Mouse (Mus musculus) testis, adult 2 months (tissue): ENCODE measurements around the gene Hck.

Experiments used
- CTCF ChIP-seq: fragments of 200-500 bp; IDR thresholded peaks from 2 replicates; pipeline ENCODE4 v1.5.1; 2012; ENCODE audit warnings: low read depth, mild to moderate bottlenecking, inconsistent platforms, low read length, moderate library complexity; ENCODE audit not compliant: control insufficient read depth, insufficient read depth, insufficient replicate concordance
- POLR2A ChIP-seq: fragments of 200-500 bp; IDR thresholded peaks from 2 replicates; pipeline ENCODE4 v1.6.1; 2012; ENCODE audit warnings: low read depth, mild to moderate bottlenecking, inconsistent platforms, low read length, moderate library complexity; ENCODE audit not compliant: control insufficient read depth

DNA sequence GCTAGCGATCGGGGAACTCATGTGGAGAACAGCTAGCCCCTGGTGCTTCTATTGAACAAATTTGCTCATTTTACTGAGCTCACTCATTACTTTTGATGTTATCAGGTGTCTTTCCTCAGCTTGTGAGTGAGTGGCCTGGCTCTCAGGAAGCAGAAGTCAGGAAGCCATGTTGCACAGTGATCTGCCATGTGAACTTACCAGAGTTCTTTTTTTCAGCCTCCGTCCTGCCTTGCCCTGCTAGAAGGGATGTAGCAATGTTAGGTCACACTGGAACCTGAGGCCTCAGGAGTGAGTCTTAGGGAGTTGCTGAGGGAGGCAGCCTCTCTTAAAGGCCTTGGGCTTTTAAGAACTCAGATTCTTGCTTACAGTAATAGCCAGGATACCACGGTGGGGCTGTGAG, 24.4 kb upstream of the Hck start:
- TF ChIP-seq POLR2A (no peak), CTCF (no peak)
